Mouse (Mus musculus) small intestine, adult 2 months (tissue): Measurements from ENCODE around the gene Olfr1367. TPM values are rescaled to one million over a fixed set of nuclear protein-coding genes. Genes with fewer than 3 reads are reported as not detected.

Source experiments
- H3K27ac ChIP-seq: fragments of 200-500 bp; 2 replicates; pipeline ENCODE4 v1.5.1; 2012; ENCODE audit warnings: low read depth, low read length, control low read depth, inconsistent platforms; ENCODE audit not compliant: insufficient read depth
- H3K27me3 ChIP-seq: fragments of 200-500 bp; 2 replicates; pipeline ENCODE4 v1.6.1; 2012; ENCODE audit warnings: mild to moderate bottlenecking, moderate library complexity, low read length, inconsistent platforms; ENCODE audit not compliant: control insufficient read depth, insufficient read depth
- H3K36me3 ChIP-seq: fragments of 200-500 bp; 2 replicates; pipeline ENCODE4 v1.6.1; 2012; ENCODE audit warnings: mild to moderate bottlenecking, low read length, control low read depth, inconsistent platforms; ENCODE audit not compliant: control insufficient read depth, insufficient read depth
- H3K4me1 ChIP-seq: fragments of 200-500 bp; 2 replicates; pipeline ENCODE4 v1.6.1; 2012; ENCODE audit warnings: low read length, inconsistent platforms, mixed read lengths; ENCODE audit not compliant: control insufficient read depth, insufficient read depth, insufficient read length
- H3K4me3 ChIP-seq: fragments of 200-500 bp; 2 replicates; pipeline ENCODE4 v1.5.1; 2012; ENCODE audit warnings: low read depth, mild to moderate bottlenecking, control low read depth, inconsistent platforms, low read length, moderate library complexity
- CTCF ChIP-seq: fragments of 200-500 bp; IDR thresholded peaks from 2 replicates; pipeline ENCODE4 v1.5.1; 2012; ENCODE audit warnings: low read depth, mild to moderate bottlenecking, control low read depth, inconsistent platforms, low read length, moderate library complexity, mixed read lengths; ENCODE audit not compliant: insufficient replicate concordance, insufficient read length; ENCODE audit errors: extremely low read depth
- POLR2A ChIP-seq: fragments of 200-500 bp; IDR thresholded peaks from 2 replicates; pipeline ENCODE4 v1.6.1; 2012; ENCODE audit warnings: low read depth, mild to moderate bottlenecking, control low read depth, inconsistent platforms, low read length, moderate library complexity
- WGBS: fragments of 180-500 bp; shearing (Covaris S2); methylation state at CpG from one replicate; pipeline ENCODE4 v1.1.7; 2018; 5-methylcytosine and 5-hydroxymethylcytosine counted together
- polyA plus RNA-seq: library from polyadenylated mRNA; depleted of rRNA; stranded (reverse); fragments of >200 nt; gene quantifications from 2 replicates; pipeline ENCODE4 v1.2.3, GENCODE M21; 2012; rRNA removed

Olfr1367 gene
- not detected in 2 replicates for polyA plus RNA-seq

DNA sequence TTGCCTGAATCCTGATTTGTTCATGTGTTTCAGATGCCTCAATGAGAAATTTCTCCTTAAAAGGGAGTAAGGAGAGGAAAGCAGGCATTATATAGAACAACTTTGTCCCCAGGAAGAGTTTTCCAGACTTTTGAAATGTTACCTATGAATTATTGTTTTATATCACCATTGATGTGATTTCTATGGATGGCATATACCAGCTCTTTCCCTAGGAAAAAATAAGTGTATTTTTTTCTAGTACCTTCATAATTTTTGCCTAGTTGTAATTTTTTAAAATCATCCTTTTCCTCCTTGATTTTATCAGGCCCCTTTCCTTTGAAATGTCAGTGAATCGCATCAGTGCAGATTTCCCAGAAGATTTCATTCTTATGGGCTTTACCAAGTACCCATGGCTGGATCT is at the start of gene Olfr1367:
Gene Olfr1367 (plus strand): TSS at position 301 of the 400 bp plus-strand sequence.
- Histone ChIP-seq H3K27me3 (no peaks in the 10 kb centered on the region), H3K4me3 (no peak within 1 kb of the TSS), H3K36me3 (no peaks in the 10 kb centered on the region), H3K27ac (no peak within 1 kb of the TSS), H3K4me1 (no peaks in the 10 kb centered on the region)
- WGBS: 92% methylated on average over 1 of the region's 1 CpGs
- TF ChIP-seq CTCF (no peak), POLR2A (no peak)

DNA sequence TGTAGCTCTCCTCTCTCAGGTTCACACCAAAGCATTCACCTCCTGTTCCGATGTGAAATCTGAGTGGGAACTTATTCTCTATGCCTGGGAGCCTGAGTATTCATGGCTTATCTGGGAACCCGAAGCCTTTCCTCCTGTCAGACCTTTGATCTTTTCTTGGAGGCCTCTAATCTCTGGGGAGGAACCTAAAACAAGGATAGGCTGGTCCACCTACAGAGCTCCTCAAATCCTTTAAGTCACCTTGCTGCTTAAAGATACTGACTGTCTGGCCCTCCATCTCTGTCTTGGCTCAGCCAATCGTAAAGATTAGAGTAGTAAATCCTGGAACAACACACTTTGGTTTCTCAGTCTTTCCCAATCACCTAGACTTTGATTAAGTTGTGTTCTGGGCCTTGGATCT is 48.2 kb upstream of the Olfr1367 start:
- Histone ChIP-seq H3K4me1 (peaks cover 12% of the 10 kb centered on the region), H3K27me3 (no peaks in the 10 kb centered on the region), H3K27ac (no peak overlapping the region), H3K36me3 (no peaks in the 10 kb centered on the region), H3K4me3 (no peak overlapping the region)
- WGBS: 17% methylated on average over 3 of the region's 3 CpGs
- TF ChIP-seq POLR2A: no peak
- no peak for TF ChIP-seq CTCF

DNA sequence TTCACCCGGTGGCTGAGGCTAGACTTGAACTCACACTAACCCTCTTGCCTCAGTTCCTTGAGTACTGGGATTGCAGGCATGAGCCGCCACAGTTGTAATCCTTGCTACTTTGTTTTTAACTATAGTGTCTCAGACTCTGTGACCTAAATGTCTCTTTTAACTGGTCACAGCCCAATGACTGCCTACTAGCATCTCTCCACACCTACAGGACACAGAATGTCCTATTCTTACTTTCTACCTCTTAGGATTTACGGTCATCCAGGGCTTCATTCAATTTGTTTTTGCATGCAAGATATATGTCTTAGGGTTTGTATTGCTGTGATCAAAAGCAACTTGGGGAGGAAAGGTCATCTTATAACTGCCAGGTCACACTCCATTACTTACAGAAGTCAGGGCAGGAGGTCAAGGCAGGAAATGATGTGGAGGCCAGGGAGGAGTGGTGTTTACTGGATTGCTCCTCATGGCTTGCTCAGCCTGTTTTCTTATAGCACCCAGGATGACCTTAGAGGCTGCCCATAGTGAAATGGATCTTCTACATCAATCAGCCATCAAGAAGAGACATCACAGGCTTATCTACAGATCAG is 42.1 kb upstream of the Olfr1367 start:
- H3K27me3 ChIP-seq: no peaks in the 10 kb centered on the region
- no peak overlapping the region for H3K27ac ChIP-seq
- WGBS: 70% methylated on average over 3 of the region's 3 CpGs
- H3K4me1 ChIP-seq: no peaks in the 10 kb centered on the region
- no peak overlapping the region for H3K4me3 ChIP-seq
- H3K36me3 ChIP-seq: no peaks in the 10 kb centered on the region
- TF ChIP-seq CTCF (no peak), POLR2A (no peak)

DNA sequence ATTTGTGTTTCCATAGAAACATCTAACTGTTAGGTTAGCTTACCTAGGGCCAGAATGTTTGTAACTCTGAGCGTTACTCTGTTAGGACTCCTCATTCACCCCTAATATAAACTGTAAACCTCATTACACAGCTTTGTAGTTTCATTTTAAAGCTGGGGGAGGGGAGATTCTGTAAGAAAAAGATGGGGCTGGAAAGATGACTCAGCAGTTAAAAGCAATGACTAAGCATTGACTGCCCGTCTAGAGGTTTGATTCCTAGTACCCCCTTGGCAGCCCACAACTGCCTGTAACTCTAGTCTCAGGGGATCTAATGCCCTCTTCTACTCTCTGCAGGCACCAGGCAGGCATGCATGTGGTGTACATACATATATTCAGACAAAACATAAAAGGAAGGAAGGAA is 36.9 kb upstream of the Olfr1367 start:
- 60% methylated on average over 2 of the region's 2 CpGs for WGBS
- H3K27me3 ChIP-seq: no peaks in the 10 kb centered on the region
- no peaks in the 10 kb centered on the region for H3K4me1 ChIP-seq
- H3K36me3 ChIP-seq: no peaks in the 10 kb centered on the region
- TF ChIP-seq POLR2A: no peak
- TF ChIP-seq CTCF: no peak
- H3K4me3 ChIP-seq: no peak overlapping the region
- no peak overlapping the region for H3K27ac ChIP-seq

DNA sequence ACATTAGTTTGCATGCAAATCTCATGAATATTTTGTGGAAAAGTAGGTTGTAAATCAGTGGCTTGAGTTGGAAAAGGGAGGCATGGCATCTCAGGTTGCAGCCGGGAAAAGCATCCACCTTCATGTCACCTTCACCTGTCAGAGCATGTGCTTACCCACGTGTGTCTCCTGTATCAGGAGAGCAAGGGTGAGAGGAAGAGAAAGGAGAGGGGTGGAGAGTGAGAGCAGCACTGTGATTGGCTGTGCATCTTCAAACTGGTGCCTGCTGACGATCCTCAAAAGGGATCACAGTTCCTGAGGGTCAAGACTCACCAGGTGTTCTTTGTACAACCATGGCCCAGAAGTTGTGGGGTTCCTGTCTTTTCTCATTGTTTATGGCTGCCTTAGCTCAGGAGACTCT is 34.8 kb upstream of the Olfr1367 start, which contains the start of gene Gpx6:
Gene Gpx6 (plus strand): TSS at position 200 of the 400 bp plus-strand sequence.
- no peaks in the 10 kb centered on the region for H3K27me3 ChIP-seq
- H3K4me3 ChIP-seq: no peak within 1 kb of the TSS
- 31% methylated on average over 3 of the region's 3 CpGs for WGBS
- H3K36me3 ChIP-seq: no peaks in the 10 kb centered on the region
- no peak within 1 kb of the TSS for H3K27ac ChIP-seq
- TF ChIP-seq CTCF: no peak
- H3K4me1 ChIP-seq: no peaks in the 10 kb centered on the region

DNA sequence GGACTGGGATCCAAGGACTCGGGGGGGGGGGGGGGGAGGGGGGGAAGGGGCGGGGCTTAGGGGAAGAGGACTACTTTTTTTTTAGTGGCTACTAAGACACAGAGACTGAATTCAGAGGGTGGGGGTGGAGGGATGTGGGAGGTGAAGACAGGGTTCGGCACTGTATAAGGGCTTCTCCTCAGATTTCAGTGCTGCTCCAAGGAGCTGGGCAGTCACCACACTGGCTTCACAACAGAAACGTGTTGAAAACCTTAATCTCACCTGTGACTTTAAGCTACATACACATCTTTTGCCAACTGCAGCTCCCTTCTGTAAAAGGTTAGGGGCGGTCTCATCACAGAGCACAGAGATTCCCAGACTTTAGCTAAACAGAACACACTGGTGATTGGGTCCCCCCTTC is 33.9 kb upstream of the Olfr1367 start:
- 58% methylated on average over 4 of the region's 5 CpGs for WGBS

DNA sequence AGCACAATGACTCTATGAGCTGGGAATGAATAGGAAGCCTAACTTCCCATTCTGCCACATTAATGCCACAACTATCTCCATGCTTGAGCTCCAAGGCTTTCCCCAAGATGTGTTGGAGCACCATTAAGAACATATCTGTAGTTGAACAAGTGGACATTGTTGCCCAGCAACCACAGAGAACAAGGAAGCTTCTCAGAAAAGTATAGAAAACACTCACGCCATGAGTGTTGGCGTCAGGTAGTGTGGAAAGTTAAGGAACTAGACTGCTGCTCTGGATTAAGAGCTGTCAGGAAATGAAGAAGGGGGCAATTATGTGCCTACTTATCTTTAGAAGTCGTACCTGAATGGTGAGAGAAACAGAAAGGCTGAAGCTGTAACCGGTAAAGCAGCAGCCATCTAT is 32.8 kb upstream of the Olfr1367 start:
- Histone ChIP-seq H3K27me3 (no peaks in the 10 kb centered on the region), H3K4me1 (no peaks in the 10 kb centered on the region), H3K4me3 (no peak overlapping the region), H3K36me3 (no peaks in the 10 kb centered on the region), H3K27ac (no peak overlapping the region)
- TF ChIP-seq CTCF (no peak), POLR2A (no peak)
- WGBS: 70% methylated on average over 4 of the region's 4 CpGs

More for the DNA sequence above, 33.9 kb upstream of the Olfr1367 start:
- Histone ChIP-seq H3K27me3 (no peaks in the 10 kb centered on the region), H3K4me3 (no peak overlapping the region), H3K36me3 (no peaks in the 10 kb centered on the region), H3K27ac (no peak overlapping the region), H3K4me1 (no peaks in the 10 kb centered on the region)
- TF ChIP-seq POLR2A: no peak
- no peak for TF ChIP-seq CTCF
